ENCODE assay signal across 11 mouse cellular contexts in genomic region chr1:136227870-136228269, GRCm38 (mm10). TPM values are rescaled to one million over a fixed set of nuclear protein-coding genes. Genes with fewer than 3 reads are reported as not detected.
DNase-seq lines count a peak whose midpoint lies in the region; ATAC-seq lines count a peak whose summit lies in the region.
"Had no signal": no experiment of that assay in that cellular context is flagged by ENCODE, and none has a peak within 500 bp of the region (broad histone marks: within the 10 kb centered on the region; RNA-seq: fewer than 3 reads in every experiment).

No protein-coding gene starts in this region.

- H3K27ac ChIP-seq in hindbrain, embryonic 10.5 days: peak overlapping the region; percentile 97
- no peak overlapping the region for H3K27ac ChIP-seq in hindbrain, embryonic 14.5 days
- H3K27ac ChIP-seq: liver, embryonic 14.5 days had no signal

- H3K4me3 ChIP-seq in hindbrain, embryonic 10.5 days: no peak overlapping the region; the same call in 1 of the 2 replicates
- no peak overlapping the region for H3K4me3 ChIP-seq in hindbrain, embryonic 14.5 days (replicated peaks; ENCODE audit: low read length)
- H3K4me3 ChIP-seq: erythroblast, embryonic 14.5 days had no signal

- no peak for DNase-seq in hindbrain, embryonic 10.5 days (ENCODE audit: low spot score)
- DNase-seq in hindbrain, embryonic 14.5 days (ENCODE audit: low spot score): no peak
- peak; percentile 64 for DNase-seq in 3T3-L1 (ENCODE audit: low read depth, low spot score)
- peak; percentile 81 for DNase-seq in adrenal gland, postnatal 25 days
- DNase-seq in kidney, postnatal 10 days: peak; percentile 88
- DNase-seq in layer of hippocampus, postnatal 10 days (ENCODE audit: low spot score in 2 of 2): no peak
- no peak for DNase-seq in layer of hippocampus, adult 11-12 months (ENCODE audit: low spot score)
- no peak for DNase-seq in frontal cortex, postnatal 10 days (ENCODE audit: low spot score in 2 of 2)

- no peaks in the 10 kb centered on the region for H3K9me3 ChIP-seq in hindbrain, embryonic 10.5 days
- H3K9me3 ChIP-seq in hindbrain, embryonic 14.5 days (ENCODE audit: control insufficient read depth, low read length): no peaks in the 10 kb centered on the region

- no peak for ATAC-seq in hindbrain, embryonic 14.5 days (ENCODE audit: low FRiP score)

- H3K36me3 ChIP-seq in hindbrain, embryonic 10.5 days: peaks cover 56% of the 10 kb centered on the region
- no peaks in the 10 kb centered on the region for H3K36me3 ChIP-seq in hindbrain, embryonic 14.5 days (replicated peaks; ENCODE audit: control insufficient read depth, insufficient read depth)

- no peak overlapping the region for H3K9ac ChIP-seq in hindbrain, embryonic 14.5 days
- H3K9ac ChIP-seq: liver, embryonic 14.5 days had no signal

- H3K27me3 ChIP-seq in hindbrain, embryonic 10.5 days (ENCODE audit: insufficient read depth, poor library complexity, severe bottlenecking): peaks cover 5% of the 10 kb centered on the region; the same call in 1 of the 2 replicates
- H3K27me3 ChIP-seq in hindbrain, embryonic 14.5 days (ENCODE audit: control insufficient read depth, insufficient read depth, low read length): 0 out of 2 replicates have a peak, but pooled peaks cover under 1% of the 10 kb centered on the region

- H3K4me2 ChIP-seq in hindbrain, embryonic 14.5 days (replicated peaks): no peak overlapping the region

- peaks cover 77% of the 10 kb centered on the region for H3K4me1 ChIP-seq in hindbrain, embryonic 10.5 days (replicated peaks)
- peaks cover 45% of the 10 kb centered on the region for H3K4me1 ChIP-seq in hindbrain, embryonic 14.5 days (replicated peaks; ENCODE audit: control insufficient read depth, insufficient read depth, low read length)

- WGBS in hindbrain, embryonic 10.5 days: 77% methylated on average over 4 of the region's 4 CpGs
- 52% methylated on average over 4 of the region's 4 CpGs for WGBS in hindbrain, embryonic 14.5 days

RNA-seq across cellular contexts. Expression of gene Inava, which starts 6.2 kb away (rescaled TPM):
- polyA plus RNA-seq in hindbrain, embryonic 10.5 days (2016; fragmentation: Nextera tagmentation; extraction: Ambion mirVana): 19.8 and 25.6 TPM in 2 replicates
- 2.6 and 2.8 TPM in 2 replicates for polyA plus RNA-seq in hindbrain, embryonic 14.5 days (2014; fragmentation: Nextera tagmentation; extraction: Ambion mirVana)
- total RNA-seq in adrenal gland, postnatal 25 days (2021): not detected in 2 replicates
- 1 to 10 TPM; 7.6 TPM for total RNA-seq in layer of hippocampus, postnatal 10 days (2021)
- polyA plus RNA-seq: erythroblast, embryonic 14.5 days; heart, postnatal 0 days had no signal

RNA-seq across cellular contexts. Expression of gene Mroh3, which starts 15.2 kb away (rescaled TPM):
- polyA plus RNA-seq in hindbrain, embryonic 10.5 days (2016; fragmentation: Nextera tagmentation; extraction: Ambion mirVana): 0.40 and 0.47 TPM in 2 replicates
- not detected in 2 replicates for polyA plus RNA-seq in hindbrain, embryonic 14.5 days (2014; fragmentation: Nextera tagmentation; extraction: Ambion mirVana)
- total RNA-seq in adrenal gland, postnatal 25 days (2021): not detected in 2 replicates
- 1 to 10 TPM; 2.2 to 2.3 TPM for total RNA-seq in layer of hippocampus, postnatal 10 days (2021)
- polyA plus RNA-seq: erythroblast, embryonic 14.5 days; heart, postnatal 0 days had no signal

RNA-seq across cellular contexts. Expression of gene Gpr25, which starts 32.8 kb away (rescaled TPM):
- not detected in 2 replicates for polyA plus RNA-seq in hindbrain, embryonic 10.5 days (2016; fragmentation: Nextera tagmentation; extraction: Ambion mirVana)
- polyA plus RNA-seq in hindbrain, embryonic 14.5 days (2014; fragmentation: Nextera tagmentation; extraction: Ambion mirVana): 1.2 and 2.3 TPM in 2 replicates
- not detected in 2 replicates for total RNA-seq in adrenal gland, postnatal 25 days (2021)
- 10 to 100 TPM; 10.4 to 13.2 TPM for total RNA-seq in layer of hippocampus, postnatal 10 days (2021)
- polyA plus RNA-seq: erythroblast, embryonic 14.5 days; heart, postnatal 0 days; liver, embryonic 14.5 days had no signal

Comparison
In these comparisons a context has a peak if more than half of its experiments do, and no peak if none do; other contexts are left out.
1. DNase-seq: peak in 3T3-L1 (single experiment), adrenal gland, postnatal 25 days (single experiment) and kidney, postnatal 10 days (single experiment); none in hindbrain, embryonic 10.5 days (single experiment), hindbrain, embryonic 14.5 days (single experiment), layer of hippocampus, postnatal 10 days (0 of 2), layer of hippocampus, adult 11-12 months (single experiment) and frontal cortex, postnatal 10 days (0 of 2).
2. RNA of gene Gpr25, which starts 32.8 kb away (total RNA-seq): 10.4 to 13.2 TPM in layer of hippocampus, postnatal 10 days; not detected in adrenal gland, postnatal 25 days; every median in the first group is over 10 times any median in the second.